Mouse (Mus musculus) forebrain, embryonic 10.5 days (tissue): ENCODE data around the gene Bcat2. TPM values are rescaled to one million over a fixed set of nuclear protein-coding genes. Genes with fewer than 3 reads are reported as not detected.

Experiments used
- DNase-seq: peaks from one replicate; pipeline ENCODE4 v3.0.0-alpha.2; 2017; ENCODE audit warnings: low spot score; ENCODE audit errors: extremely low spot score
- H3K27ac ChIP-seq: fragments of 300-500 bp; sonication (generic); 2 replicates; pipeline ENCODE4 v1.5.1; 2016; ENCODE audit warnings: mild to moderate bottlenecking
- H3K27me3 ChIP-seq: fragments of 300-500 bp; sonication (generic); 2 replicates; pipeline ENCODE4 v1.6.1; 2016; ENCODE audit warnings: mild to moderate bottlenecking; ENCODE audit not compliant: poor library complexity, severe bottlenecking
- H3K36me3 ChIP-seq: fragments of 300-500 bp; sonication (generic); replicated peaks from 2 replicates; pipeline ENCODE4 v1.6.1; 2016; ENCODE audit warnings: mild to moderate bottlenecking, moderate library complexity
- H3K4me1 ChIP-seq: fragments of 300-500 bp; sonication (generic); 2 replicates; pipeline ENCODE4 v1.6.1; 2016
- H3K4me3 ChIP-seq: fragments of 300-500 bp; sonication (generic); 2 replicates; pipeline ENCODE4 v1.5.1; 2016; ENCODE audit warnings: mild to moderate bottlenecking, moderate library complexity
- H3K9me3 ChIP-seq: fragments of 300-500 bp; sonication (generic); 2 replicates; pipeline ENCODE4 v1.6.1; 2016; ENCODE audit warnings: mild to moderate bottlenecking, moderate library complexity
- WGBS: fragments of 180-500 bp; shearing (Covaris S2); methylation state at CpG from one replicate; pipeline ENCODE4 v1.1.7; 2016; 5-methylcytosine and 5-hydroxymethylcytosine counted together
- polyA plus RNA-seq: library from polyadenylated mRNA; unstranded; fragments of >200 nt; fragmentation: Nextera tagmentation; extraction: Ambion mirVana; gene quantifications from 2 replicates; pipeline ENCODE4 v1.2.1, GENCODE M21; 2016

The Bcat2 gene
- polyA plus RNA-seq, 1 experiment from 2014 or later, result 39.1 TPM

DNA sequence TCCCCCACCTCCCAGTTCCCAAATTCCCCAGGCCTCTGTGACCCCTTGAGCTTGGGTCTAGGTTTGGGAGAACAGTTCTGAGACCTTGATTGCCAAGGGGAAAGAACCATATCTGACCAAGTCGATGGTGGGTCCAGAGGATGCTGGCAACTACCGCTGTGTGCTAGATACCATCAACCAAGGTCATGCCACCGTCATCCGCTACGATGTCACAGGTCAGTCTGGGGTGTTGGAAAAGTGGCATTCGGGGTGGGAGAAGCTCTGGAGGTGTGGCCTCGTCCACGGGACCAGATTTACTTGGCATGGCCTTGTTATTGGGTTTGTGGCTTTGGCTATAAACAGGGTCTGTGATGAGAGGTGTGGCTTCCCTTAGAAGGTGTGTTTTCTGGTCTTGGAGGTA, 55.5 kb downstream of the Bcat2 start:
- no peak for DNase-seq
- H3K36me3 ChIP-seq, result no peaks in the 10 kb centered on the region

DNA sequence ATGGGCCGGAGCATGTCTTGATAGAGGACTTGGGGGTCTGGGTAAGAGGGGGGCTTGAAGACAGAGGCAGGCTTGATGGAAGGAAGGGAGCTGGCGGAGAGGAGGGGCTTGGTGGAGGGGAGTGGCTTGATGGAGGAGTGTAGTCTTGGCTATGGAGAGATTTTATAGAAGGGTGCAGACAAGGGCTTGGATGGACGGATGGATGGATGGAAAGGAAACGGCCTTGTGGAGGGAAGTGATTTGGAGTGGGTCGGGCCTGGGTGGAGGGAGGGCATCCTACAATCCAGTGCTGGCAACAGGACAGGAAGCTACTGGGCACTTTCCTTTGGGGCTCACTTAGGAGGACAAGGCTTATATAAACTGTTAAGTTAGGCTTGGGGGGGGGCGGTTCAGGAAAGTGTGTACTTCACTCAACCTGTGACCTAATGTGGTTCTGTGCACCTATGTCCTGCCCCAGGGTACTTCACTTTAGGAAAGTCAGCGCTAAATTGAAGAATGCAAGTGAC, 56.7 kb downstream of the Bcat2 start:
- H3K27me3 ChIP-seq, result peaks cover 70% of the 10 kb centered on the region
- 90% methylated on average over 7 of the region's 7 CpGs for WGBS
- DNase-seq, result no peak
- H3K9me3 ChIP-seq, result no peaks in the 10 kb centered on the region
- peaks cover 11% of the 10 kb centered on the region for H3K4me1 ChIP-seq
- no peak overlapping the region for H3K27ac ChIP-seq
- H3K4me3 ChIP-seq, result no peak overlapping the region
- H3K36me3 ChIP-seq, result no peaks in the 10 kb centered on the region

More for the DNA sequence above, 55.5 kb downstream of the Bcat2 start:
- Histone ChIP-seq H3K9me3 (no peaks in the 10 kb centered on the region), H3K4me1 (peaks cover 11% of the 10 kb centered on the region), H3K27me3 (peaks cover 58% of the 10 kb centered on the region), H3K4me3 (no peak overlapping the region), H3K27ac (no peak overlapping the region)
- 95% methylated on average over 8 of the region's 8 CpGs for WGBS

- no peaks in the 10 kb centered on the region for H3K9me3 ChIP-seq
- H3K4me1 ChIP-seq, result peaks cover 13% of the 10 kb centered on the region
- peak within 1 kb of the TSS; percentile 70 for H3K4me3 ChIP-seq
- H3K27ac ChIP-seq, result peak within 1 kb of the TSS; percentile 88
- 82% methylated on average over 9 of the region's 9 CpGs for WGBS
- H3K36me3 ChIP-seq, result no peaks in the 10 kb centered on the region
- H3K27me3 ChIP-seq, result peaks cover 76% of the 10 kb centered on the region
- DNase-seq, result no peak
Measured at GRCm38 (mm10) chr7:45627261-45627660, 57.3 kb downstream of the Bcat2 start, which contains the start of gene Rasip1. Gene Rasip1 (plus strand): TSS chr7:45627488.

DNA sequence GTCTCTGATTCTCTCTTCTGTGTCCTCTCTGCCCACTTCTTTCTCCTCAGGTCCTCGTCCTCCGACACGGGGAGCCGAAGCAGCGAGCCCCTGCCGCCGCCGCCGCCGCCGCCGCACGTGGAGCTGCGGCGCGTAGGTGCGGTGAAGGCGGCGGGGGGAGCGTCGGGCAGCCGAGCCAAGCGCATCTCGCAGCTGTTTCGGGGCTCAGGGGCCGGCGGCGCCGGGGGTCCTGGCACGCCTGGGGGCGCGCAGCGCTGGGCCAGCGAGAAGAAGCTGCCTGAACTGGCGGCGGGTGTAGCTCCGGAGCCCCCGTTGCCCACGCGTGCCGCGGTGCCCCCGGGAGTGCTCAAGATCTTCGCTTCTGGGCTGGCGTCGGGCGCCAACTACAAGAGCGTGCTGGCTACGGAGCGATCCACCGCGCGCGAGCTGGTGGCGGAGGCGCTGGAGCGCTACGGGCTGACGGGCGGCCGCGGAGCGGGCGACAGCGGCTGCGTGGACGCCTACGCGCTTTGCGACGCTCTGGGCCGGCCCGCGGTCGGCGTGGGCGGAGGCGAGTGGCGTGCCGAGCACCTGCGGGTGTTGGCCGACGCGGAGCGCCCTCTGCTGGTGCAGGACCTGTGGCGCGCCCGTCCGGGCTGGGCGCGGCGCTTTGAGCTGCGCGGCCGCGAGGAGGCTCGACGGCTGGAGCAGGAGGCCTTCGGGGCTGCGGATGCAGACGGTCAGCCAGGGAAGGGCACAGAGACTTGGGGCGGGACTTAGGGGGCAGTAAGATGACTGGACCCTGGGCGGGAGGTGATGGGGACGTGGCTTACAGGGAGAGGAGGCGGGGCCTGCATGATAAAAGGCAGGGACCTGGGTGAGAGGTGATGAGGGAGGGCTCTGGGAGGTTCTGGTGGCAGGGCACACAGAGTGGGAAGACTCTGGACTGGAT, 58.7 kb downstream of the Bcat2 start:
- DNase-seq, result peak; percentile 82
- no peaks in the 10 kb centered on the region for H3K36me3 ChIP-seq
- WGBS, result 1% methylated on average over 105 of the region's 105 CpGs
- H3K27ac ChIP-seq, result peak overlapping the region; percentile 88
- H3K4me3 ChIP-seq, result peak overlapping the region; percentile 70
- H3K9me3 ChIP-seq, result no peaks in the 10 kb centered on the region
- peaks cover 18% of the 10 kb centered on the region for H3K4me1 ChIP-seq
- H3K27me3 ChIP-seq, result peaks cover 90% of the 10 kb centered on the region

DNA sequence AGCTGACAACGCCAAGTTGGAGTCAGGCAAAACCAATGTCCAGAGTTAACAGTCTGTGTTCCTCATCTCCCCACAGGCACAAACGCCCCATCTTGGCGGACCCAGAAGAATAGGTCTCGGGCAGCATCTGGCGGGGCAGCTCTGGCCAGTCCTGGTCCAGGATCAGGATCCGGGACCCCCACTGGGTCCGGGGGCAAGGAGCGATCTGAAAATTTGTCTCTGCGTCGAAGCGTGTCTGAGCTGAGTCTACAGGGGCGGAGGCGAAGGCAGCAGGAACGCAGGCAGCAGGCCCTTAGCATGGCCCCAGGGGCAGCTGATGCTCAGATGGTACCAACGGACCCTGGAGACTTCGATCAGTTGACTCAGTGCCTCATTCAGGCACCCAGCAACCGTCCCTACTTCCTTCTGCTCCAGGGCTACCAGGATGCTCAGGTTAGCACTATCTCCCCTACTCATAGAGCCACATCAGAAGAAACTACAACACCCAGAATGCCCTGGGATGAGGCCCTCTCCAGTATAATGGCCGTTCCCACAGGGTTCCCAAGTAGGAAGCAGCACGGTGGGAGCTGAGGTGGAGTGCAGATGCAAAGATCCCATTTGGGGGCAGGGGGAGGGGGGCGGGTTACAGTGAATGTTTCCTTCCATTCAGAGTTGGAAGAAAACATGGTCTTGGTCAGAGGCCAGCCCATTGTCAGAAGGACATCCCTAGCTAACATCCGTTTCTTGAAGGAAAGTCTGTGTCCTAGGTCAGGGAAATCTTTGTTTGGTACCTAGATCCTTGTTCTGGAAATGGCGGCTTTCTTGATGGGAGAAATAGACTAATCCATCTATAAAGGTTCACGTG, 60.3 kb downstream of the Bcat2 start:
- no peak for DNase-seq
- no peaks in the 10 kb centered on the region for H3K36me3 ChIP-seq
- peaks cover 84% of the 10 kb centered on the region for H3K27me3 ChIP-seq
- no peak overlapping the region for H3K4me3 ChIP-seq
- peaks cover 18% of the 10 kb centered on the region for H3K4me1 ChIP-seq
- no peak overlapping the region for H3K27ac ChIP-seq
- no peaks in the 10 kb centered on the region; the same call in 1 of the 2 replicates for H3K9me3 ChIP-seq
- 74% methylated on average over 23 of the region's 23 CpGs for WGBS

GRCm38 (mm10) chr7:45632499-45632898, 62.5 kb downstream of the Bcat2 start:
- no peak for DNase-seq
- Histone ChIP-seq H3K36me3 (peaks cover 19% of the 10 kb centered on the region), H3K4me3 (peak overlapping the region; percentile 42), H3K9me3 (peaks cover 3% of the 10 kb centered on the region; the same call in 1 of the 2 replicates), H3K27ac (peak overlapping the region; percentile 75), H3K27me3 (peaks cover 64% of the 10 kb centered on the region), H3K4me1 (peaks cover 18% of the 10 kb centered on the region)
- WGBS, result 13% methylated on average over 32 of the region's 35 CpGs

DNA sequence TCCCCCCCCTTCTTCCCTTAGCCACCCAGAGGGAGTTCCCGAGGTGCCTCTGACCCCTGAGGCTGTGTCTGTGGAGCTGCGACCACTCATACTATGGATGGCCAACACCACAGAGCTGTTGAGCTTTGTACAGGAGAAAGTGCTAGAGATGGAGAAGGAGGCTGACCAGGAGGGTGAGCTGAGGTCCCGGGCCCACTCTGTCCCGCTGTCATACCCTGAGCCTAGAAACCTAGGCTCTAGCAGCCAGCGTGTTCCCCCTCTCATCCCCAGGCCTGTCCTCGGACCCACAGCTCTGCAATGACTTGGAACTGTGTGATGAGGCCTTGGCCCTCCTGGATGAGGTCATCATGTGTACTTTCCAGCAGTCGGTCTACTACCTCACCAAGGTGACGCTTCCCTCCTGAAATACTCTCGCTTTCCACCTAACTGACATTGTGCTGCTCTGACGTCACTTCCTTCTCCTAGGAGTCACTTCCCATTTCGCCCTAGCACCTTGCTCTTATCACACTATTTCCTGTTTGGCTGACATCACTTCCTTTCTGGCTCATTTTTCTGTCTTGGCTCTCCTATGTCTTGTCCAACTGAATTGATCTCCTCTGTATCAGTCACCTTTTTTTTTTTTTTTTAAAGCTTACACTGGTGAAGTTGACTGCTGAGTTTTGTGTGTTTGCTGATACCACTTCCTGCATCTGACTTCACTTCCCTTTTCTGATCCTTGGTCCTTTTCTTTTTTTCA, 65.2 kb downstream of the Bcat2 start:
- Histone ChIP-seq H3K27ac (no peak overlapping the region), H3K36me3 (peaks cover 19% of the 10 kb centered on the region), H3K27me3 (peaks cover 47% of the 10 kb centered on the region), H3K4me1 (peaks cover 30% of the 10 kb centered on the region), H3K4me3 (no peak overlapping the region), H3K9me3 (peaks cover 3% of the 10 kb centered on the region; the same call in 1 of the 2 replicates)
- DNase-seq, result no peak
- WGBS, result 95% methylated on average over 11 of the region's 11 CpGs

- WGBS, result 87% methylated on average over 15 of the region's 15 CpGs
- no peak overlapping the region for H3K27ac ChIP-seq
- H3K9me3 ChIP-seq, result peaks cover 3% of the 10 kb centered on the region; the same call in 1 of the 2 replicates
- H3K4me1 ChIP-seq, result peaks cover 33% of the 10 kb centered on the region
- peaks cover 19% of the 10 kb centered on the region for H3K36me3 ChIP-seq
- DNase-seq, result no peak
- peaks cover 46% of the 10 kb centered on the region for H3K27me3 ChIP-seq
- H3K4me3 ChIP-seq, result no peak overlapping the region
Measured at GRCm38 (mm10) chr7:45635711-45636688, 66.0 kb downstream of the Bcat2 start.

GRCm38 (mm10) chr7:45637710-45638109, 67.8 kb downstream of the Bcat2 start:
- 93% methylated on average over 6 of the region's 6 CpGs for WGBS
- Histone ChIP-seq H3K27me3 (peaks cover 35% of the 10 kb centered on the region), H3K36me3 (peaks cover 19% of the 10 kb centered on the region), H3K27ac (no peak overlapping the region), H3K4me1 (peaks cover 42% of the 10 kb centered on the region), H3K4me3 (peak overlapping the region; percentile 37; the same call in 1 of the 2 replicates), H3K9me3 (peaks cover 3% of the 10 kb centered on the region; the same call in 1 of the 2 replicates)
- DNase-seq, result no peak

DNA sequence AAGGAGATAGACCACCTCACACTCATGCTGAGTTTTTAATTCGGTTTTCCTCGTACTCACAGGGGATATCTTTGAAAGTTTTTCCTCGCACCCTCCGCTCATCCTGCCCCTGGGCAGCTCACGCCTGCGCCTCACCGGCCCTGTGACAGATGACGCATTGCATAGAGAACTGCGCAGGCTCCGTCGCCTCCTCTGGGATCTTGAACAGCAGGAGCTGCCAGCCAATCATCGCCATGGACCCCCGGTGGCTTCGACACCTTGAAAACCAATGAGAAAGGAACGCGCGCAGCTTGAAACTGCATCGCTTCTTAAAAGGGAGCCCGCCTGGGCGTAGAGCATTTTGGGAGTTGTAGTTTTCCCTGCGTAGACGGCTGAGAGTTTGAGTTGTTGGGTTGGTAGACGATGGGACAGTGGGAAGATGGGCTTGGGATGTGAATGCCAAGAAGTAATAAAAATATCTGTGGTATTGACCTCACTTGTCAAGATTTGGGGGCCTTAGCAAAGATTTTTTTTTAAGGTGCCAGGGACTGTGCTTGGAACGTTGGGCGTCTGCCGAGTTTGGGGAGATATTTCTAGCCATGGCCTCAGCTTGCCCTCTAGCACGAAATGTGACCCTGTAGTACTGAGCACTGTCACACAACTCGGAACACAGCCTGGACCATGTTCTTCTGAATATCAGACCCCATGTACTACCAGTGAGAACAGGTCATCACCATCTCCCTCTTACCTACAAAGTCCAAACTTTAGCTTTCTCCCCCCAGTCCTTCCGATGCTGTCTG, 68.9 kb downstream of the Bcat2 start:
- H3K36me3 ChIP-seq, result peaks cover 19% of the 10 kb centered on the region
- WGBS, result 19% methylated on average over 29 of the region's 29 CpGs
- peak; percentile 94 for DNase-seq
- H3K4me3 ChIP-seq, result peak overlapping the region; percentile 37
- H3K27ac ChIP-seq, result peak overlapping the region; percentile 73
- peaks cover 50% of the 10 kb centered on the region for H3K4me1 ChIP-seq
- peaks cover 24% of the 10 kb centered on the region for H3K27me3 ChIP-seq
- peaks cover 3% of the 10 kb centered on the region; the same call in 1 of the 2 replicates for H3K9me3 ChIP-seq
